Mouse (Mus musculus): Measurements from ENCODE around the gene Ubxn11. TPM values are rescaled to one million over a fixed set of nuclear protein-coding genes. Genes with fewer than 3 reads are reported as not detected.
"Not testable (repeated sequence)": the region's sequence is repeated elsewhere in the genome, so short reads cannot be mapped to it uniquely, and the experiment has no call there.

Ubxn11 gene
- polyA plus RNA-seq, 2 experiments: 1.4 to 2.0 TPM

DNA sequence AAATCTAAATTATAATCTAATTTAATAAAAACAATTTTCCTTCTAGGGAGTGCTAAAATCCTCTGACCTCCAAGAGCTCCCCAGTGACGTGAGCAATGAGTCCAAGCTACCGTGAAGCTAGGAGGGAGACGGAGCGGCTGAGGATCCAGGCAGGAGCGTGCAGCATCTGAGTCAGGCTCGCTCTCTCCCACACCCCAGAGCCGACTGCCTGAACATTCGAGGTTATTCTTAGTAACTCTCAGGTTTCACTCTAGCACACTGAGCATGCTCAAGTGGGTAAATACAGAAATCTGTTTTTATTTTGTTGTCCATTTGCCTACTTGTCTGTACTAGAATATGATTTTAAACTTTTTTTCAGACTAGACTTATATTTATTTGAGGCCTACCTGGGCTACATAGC is 54.4 kb downstream of the Ubxn11 start:
- Histone ChIP-seq H3K27me3 (ENCODE audit: control insufficient read depth, insufficient read depth, low read length) (no peaks in the 10 kb centered on the region), H3K4me1 (replicated peaks; ENCODE audit: control insufficient read depth in 2 of 2, insufficient read depth in 2 of 2, low read length in 1 of 2) (0 out of 4 replicates have a peak, but pooled peaks cover 0 to 3% of the 10 kb centered on the region in 2 experiments), H3K9ac (replicated peaks) (no peak overlapping the region), H3K4me3 (ENCODE audit: insufficient read depth in 1 of 2, low read depth in 2 of 2, low read length in 2 of 2) (no peak overlapping the region), H3K4me2 (ENCODE audit: low read depth) (no peak overlapping the region), H3K9me3 (ENCODE audit: control insufficient read depth, low read length) (no peaks in the 10 kb centered on the region), H3K27ac (no peak overlapping the region), H3K36me3 (replicated peaks; ENCODE audit: control insufficient read depth, insufficient read depth, low read depth) (peaks cover 12% of the 10 kb centered on the region)
- DNase-seq (ENCODE audit: low read depth in 3 of 3, low spot score in 3 of 3): no peak
- no peak for ATAC-seq (ENCODE audit: insufficient read depth)
- no peak for TF ChIP-seq EP300 (IDR thresholded peaks at IDR 0.05; ENCODE audit: low read depth)
- TF ChIP-seq CTCF (IDR thresholded peaks at IDR 0.05; ENCODE audit: low read depth): no peak
- WGBS (ENCODE audit: insufficient replicate concordance): 76% methylated on average over 8 of the region's 8 CpGs

GRCm38 (mm10) chr4:134157558-134157957 is 55.2 kb downstream of the Ubxn11 start:
- no peak for ATAC-seq (ENCODE audit: insufficient read depth)
- H3K27ac ChIP-seq: no peak overlapping the region
- no peak overlapping the region for H3K4me2 ChIP-seq (ENCODE audit: low read depth)
- no peak overlapping the region for H3K9ac ChIP-seq (replicated peaks)
- 0 out of 4 replicates have a peak, but pooled peaks cover 0 to 3% of the 10 kb centered on the region in 2 experiments for H3K4me1 ChIP-seq (replicated peaks; ENCODE audit: control insufficient read depth in 2 of 2, insufficient read depth in 2 of 2, low read length in 1 of 2)
- no peak overlapping the region for H3K4me3 ChIP-seq (ENCODE audit: insufficient read depth in 1 of 2, low read depth in 2 of 2, low read length in 2 of 2)
- TF ChIP-seq EP300 (IDR thresholded peaks at IDR 0.05; ENCODE audit: low read depth) (no peak), CTCF (IDR thresholded peaks at IDR 0.05; ENCODE audit: low read depth) (no peak)
- H3K9me3 ChIP-seq (ENCODE audit: control insufficient read depth, low read length): no peaks in the 10 kb centered on the region
- H3K36me3 ChIP-seq (replicated peaks; ENCODE audit: control insufficient read depth, insufficient read depth, low read depth): peaks cover 8% of the 10 kb centered on the region
- H3K27me3 ChIP-seq (ENCODE audit: control insufficient read depth, insufficient read depth, low read length): no peaks in the 10 kb centered on the region
- DNase-seq (ENCODE audit: low read depth in 3 of 3, low spot score in 3 of 3): no peak
- 79% methylated on average over 2 of the region's 2 CpGs for WGBS (ENCODE audit: insufficient replicate concordance)

- 0 out of 4 replicates have a peak, but pooled peaks cover 0 to 3% of the 10 kb centered on the region in 2 experiments for H3K4me1 ChIP-seq (replicated peaks; ENCODE audit: control insufficient read depth in 2 of 2, insufficient read depth in 2 of 2, low read length in 1 of 2)
- peaks cover 5% of the 10 kb centered on the region; the same call in 1 of the 2 replicates for H3K36me3 ChIP-seq (replicated peaks; ENCODE audit: control insufficient read depth, insufficient read depth, low read depth)
- no peak overlapping the region for H3K9ac ChIP-seq (replicated peaks)
- no peaks in the 10 kb centered on the region for H3K9me3 ChIP-seq (ENCODE audit: control insufficient read depth, low read length)
- H3K27me3 ChIP-seq (ENCODE audit: control insufficient read depth, insufficient read depth, low read length): no peaks in the 10 kb centered on the region
- H3K27ac ChIP-seq: no peak overlapping the region
- ATAC-seq (ENCODE audit: insufficient read depth) (no peak), DNase-seq (ENCODE audit: low read depth in 3 of 3, low spot score in 3 of 3) (no peak)
- H3K4me3 ChIP-seq (ENCODE audit: insufficient read depth in 1 of 2, low read depth in 2 of 2, low read length in 2 of 2): no peak overlapping the region
- 70% methylated on average over 6 of the region's 6 CpGs for WGBS (ENCODE audit: insufficient replicate concordance)
- TF ChIP-seq CTCF (IDR thresholded peaks at IDR 0.05; ENCODE audit: low read depth): no peak
- no peak for TF ChIP-seq EP300 (IDR thresholded peaks at IDR 0.05; ENCODE audit: low read depth)
- peak overlapping the region; percentile 8; the same call in 1 of the 2 replicates for H3K4me2 ChIP-seq (ENCODE audit: low read depth)
These were observed 56.4 kb downstream of the Ubxn11 start for GRCm38 (mm10) chr4:134158774-134159173.

- peak overlapping the region; percentile 63 to 89 for H3K4me3 ChIP-seq (ENCODE audit: insufficient read depth in 1 of 2, low read depth in 2 of 2, low read length in 2 of 2)
- not testable (repeated sequence) for H3K27me3 ChIP-seq (ENCODE audit: control insufficient read depth, insufficient read depth, low read length); H3K27ac ChIP-seq; H3K9me3 ChIP-seq (ENCODE audit: control insufficient read depth, low read length); H3K4me1 ChIP-seq (replicated peaks; ENCODE audit: control insufficient read depth in 2 of 2, insufficient read depth in 2 of 2, low read length in 1 of 2); H3K36me3 ChIP-seq (replicated peaks; ENCODE audit: control insufficient read depth, insufficient read depth, low read depth); ATAC-seq (ENCODE audit: insufficient read depth)
- peak overlapping the region; percentile 51 for H3K4me2 ChIP-seq (ENCODE audit: low read depth)
- 10% methylated on average over 30 of the region's 30 CpGs for WGBS (ENCODE audit: insufficient replicate concordance)
- peak in 1 of 3 experiments; percentile 26 for DNase-seq (ENCODE audit: low read depth in 3 of 3, low spot score in 3 of 3)
- peak overlapping the region; percentile 71 for H3K9ac ChIP-seq (replicated peaks)
These were observed 57.7 kb downstream of the Ubxn11 start for GRCm38 (mm10) chr4:134160071-134160470.

DNA sequence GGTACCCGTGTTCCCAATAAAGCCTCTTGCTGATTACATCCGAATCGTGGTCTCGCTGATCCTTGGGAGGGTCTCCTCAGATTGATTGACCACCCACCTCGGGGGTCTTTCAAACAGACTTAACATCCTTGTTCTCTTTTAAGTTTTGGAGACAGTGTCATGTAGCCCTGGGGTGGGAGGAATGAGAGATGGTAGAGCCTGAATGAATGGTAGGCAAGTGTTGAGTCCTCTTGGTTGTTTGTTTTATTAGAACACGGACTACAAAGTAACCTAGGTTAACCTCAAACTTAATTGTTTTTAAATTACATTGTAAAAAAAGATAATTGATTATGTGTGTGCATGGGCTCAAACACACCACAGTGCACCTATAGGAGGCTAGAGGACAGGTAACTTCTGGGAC is 62.2 kb downstream of the Ubxn11 start:
- TF ChIP-seq CTCF (IDR thresholded peaks at IDR 0.05; ENCODE audit: low read depth) (no peak), EP300 (IDR thresholded peaks at IDR 0.05; ENCODE audit: low read depth) (no peak)
- Histone ChIP-seq H3K36me3 (replicated peaks; ENCODE audit: control insufficient read depth, insufficient read depth, low read depth) (peaks cover 8% of the 10 kb centered on the region; the same call in 1 of the 2 replicates), H3K9me3 (ENCODE audit: control insufficient read depth, low read length) (no peaks in the 10 kb centered on the region), H3K4me2 (ENCODE audit: low read depth) (peak overlapping the region; percentile 44), H3K27me3 (ENCODE audit: control insufficient read depth, insufficient read depth, low read length) (no peaks in the 10 kb centered on the region), H3K4me1 (replicated peaks; ENCODE audit: control insufficient read depth in 2 of 2, insufficient read depth in 2 of 2, low read length in 1 of 2) (peaks cover 16% of the 10 kb centered on the region in 2 experiments), H3K4me3 (ENCODE audit: insufficient read depth in 1 of 2, low read depth in 2 of 2, low read length in 2 of 2) (no peak overlapping the region), H3K9ac (replicated peaks) (no peak overlapping the region), H3K27ac (peak overlapping the region; percentile 60)
- ATAC-seq (ENCODE audit: insufficient read depth) (peak; percentile 13; the same call in 1 of the 2 replicates), DNase-seq (ENCODE audit: low read depth in 3 of 3, low spot score in 3 of 3) (no peak)
- WGBS (ENCODE audit: insufficient replicate concordance): 64% methylated on average over 4 of the region's 6 CpGs
